Mouse (Mus musculus): Measurements from ENCODE around the gene Aldh3b2.

Aldh3b2 gene

DNA sequence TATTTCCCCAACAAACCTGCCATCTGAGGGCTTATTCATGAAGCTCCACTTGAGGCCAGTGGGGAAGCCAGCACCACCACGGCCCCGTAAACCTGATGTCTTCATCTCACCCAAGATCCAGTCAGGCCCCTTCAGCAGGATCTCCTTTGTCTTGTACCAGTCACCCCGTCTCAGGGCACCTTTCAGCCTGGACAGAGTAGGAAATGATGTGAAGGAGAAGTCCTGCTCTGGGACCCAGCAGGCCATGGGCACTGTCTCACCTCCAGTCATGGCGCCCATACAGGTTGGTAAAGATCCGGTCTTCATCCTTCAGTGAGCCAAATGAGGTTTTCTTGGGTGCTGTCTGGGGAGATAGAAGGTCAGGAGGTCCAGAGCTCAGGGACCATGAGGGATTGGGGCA, 39.0 kb downstream of the Aldh3b2 start:
- no peak for DNase-seq (ENCODE audit: low read depth, low spot score)

DNA sequence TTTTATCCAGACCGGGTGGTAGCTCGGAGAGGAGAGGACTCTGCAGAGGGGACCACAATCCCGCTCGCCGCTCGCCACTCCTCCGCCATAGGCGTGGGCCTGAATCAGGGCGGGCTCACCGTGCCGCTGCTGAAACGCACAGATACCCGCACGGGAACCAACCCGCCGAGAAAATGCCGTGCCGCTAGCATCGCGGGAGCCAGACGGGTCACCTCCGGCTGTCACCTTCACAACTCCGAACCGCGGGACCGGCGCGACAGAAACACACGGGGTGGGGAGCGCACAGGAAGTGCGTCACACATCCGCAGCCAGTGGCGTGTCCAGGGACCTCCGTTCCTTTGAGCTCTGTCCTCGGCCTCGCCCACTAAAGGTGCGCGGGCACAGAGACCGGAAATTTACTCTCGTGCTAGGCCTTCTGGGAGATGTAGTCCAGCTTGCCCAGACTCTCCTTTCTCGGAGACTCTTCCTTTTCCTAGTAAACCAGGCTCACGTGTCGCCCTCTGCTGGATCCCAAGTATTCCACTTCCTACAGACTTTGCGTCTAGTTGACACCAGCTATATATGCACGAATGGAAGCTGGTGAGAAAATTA, 40.4 kb downstream of the Aldh3b2 start, which contains the start of gene Ndufv1:
Gene Ndufv1, minus strand, starts transcription at position 375 of the 591 bp plus-strand sequence.
- DNase-seq (ENCODE audit: low read depth, low spot score) = peak; percentile 97

DNA sequence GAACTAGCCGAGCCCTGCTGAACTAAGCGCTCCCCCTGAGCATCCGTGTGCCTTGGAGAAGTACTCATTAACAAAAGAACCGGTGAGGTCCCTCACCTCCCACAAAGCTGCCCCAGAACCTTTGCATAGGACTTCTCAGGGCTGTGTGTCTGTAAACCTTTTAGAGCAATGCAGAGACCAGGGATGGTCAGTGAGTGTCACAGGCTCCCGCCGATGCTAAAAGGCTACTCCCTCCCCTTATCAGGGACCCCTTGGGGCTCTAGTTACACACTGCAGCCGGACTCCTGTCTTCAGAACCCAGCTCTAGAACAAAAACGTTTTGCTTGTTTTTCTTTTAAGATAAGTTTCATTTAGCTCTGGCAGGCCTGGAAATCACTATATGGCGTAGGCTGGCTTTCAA, 40.9 kb downstream of the Aldh3b2 start:
- no peak for DNase-seq (ENCODE audit: low read depth, low spot score)

DNA sequence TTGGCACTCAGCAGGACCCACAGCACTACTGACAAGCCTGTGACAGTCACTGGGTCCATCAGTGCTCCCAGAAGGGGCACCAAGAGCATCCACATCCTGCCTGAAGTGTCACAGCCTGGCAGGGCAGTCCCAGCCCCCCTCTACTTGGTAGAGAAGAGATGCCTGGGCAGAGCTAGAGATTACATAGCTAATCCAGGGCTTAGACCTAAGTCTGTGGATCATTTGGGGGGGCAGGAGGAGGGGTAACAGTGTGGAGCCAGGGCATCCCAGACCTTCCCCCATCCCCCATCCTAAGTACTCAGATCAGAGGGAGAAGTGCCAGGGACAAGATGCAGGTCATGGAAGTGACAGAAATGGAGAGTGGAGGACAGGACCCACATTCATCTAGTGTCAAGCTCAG, 42.7 kb downstream of the Aldh3b2 start:
- no peak for DNase-seq (ENCODE audit: low read depth, low spot score)

DNA sequence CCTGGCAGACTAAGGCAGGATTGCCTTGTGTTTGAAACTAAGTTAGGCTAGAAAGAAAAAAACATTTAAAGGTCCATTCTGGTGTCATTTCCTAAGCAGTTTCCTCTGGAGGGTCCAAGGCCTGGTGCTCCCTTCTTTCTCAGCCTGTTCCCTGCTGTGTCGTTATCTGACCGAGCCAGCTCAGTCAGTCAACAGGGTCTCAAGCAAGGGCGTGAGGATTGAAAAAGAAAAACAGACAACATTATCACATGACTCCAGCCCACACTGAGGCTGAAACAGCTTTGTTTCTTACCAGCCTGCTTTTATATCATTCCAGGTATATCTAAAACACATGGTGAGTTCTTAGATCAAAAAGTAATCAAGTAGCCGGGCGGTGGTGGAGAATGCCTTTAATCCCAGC, 43.5 kb downstream of the Aldh3b2 start:
- no peak for DNase-seq (ENCODE audit: low read depth, low spot score)

DNA sequence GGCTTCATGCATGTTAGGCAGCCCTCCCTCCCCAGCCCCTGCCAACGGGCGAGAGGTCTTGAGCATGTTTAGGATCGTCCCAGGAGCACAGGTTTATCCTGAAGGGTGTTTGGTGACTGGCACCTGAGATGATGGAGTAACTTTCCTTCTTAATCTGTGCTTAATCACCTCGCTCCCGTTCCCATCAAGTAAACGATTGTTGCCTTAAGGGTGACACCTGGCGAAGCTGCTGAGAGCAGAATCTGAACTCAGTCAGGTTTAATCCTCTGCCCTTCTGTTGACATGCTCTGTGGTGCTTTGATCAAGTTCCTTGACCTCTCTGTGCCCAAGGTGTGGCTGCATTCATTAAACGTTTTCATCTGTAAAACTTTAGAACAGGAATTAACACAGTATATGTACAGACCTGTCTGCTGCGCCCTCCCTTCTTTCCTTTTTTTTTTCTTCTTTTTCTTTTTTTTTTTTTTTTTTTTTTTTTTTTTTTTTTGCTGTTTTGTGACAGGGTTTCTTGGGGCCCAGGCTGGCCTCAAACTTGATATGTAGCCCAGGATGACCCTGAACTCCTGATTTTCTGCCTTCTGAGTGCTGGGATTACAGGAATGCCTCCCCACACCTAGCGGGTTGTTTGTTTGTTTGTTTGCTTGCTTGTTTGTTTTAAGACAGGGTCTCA, 45.9 kb downstream of the Aldh3b2 start:
- DNase-seq (ENCODE audit: low read depth, low spot score) = no peak

DNA sequence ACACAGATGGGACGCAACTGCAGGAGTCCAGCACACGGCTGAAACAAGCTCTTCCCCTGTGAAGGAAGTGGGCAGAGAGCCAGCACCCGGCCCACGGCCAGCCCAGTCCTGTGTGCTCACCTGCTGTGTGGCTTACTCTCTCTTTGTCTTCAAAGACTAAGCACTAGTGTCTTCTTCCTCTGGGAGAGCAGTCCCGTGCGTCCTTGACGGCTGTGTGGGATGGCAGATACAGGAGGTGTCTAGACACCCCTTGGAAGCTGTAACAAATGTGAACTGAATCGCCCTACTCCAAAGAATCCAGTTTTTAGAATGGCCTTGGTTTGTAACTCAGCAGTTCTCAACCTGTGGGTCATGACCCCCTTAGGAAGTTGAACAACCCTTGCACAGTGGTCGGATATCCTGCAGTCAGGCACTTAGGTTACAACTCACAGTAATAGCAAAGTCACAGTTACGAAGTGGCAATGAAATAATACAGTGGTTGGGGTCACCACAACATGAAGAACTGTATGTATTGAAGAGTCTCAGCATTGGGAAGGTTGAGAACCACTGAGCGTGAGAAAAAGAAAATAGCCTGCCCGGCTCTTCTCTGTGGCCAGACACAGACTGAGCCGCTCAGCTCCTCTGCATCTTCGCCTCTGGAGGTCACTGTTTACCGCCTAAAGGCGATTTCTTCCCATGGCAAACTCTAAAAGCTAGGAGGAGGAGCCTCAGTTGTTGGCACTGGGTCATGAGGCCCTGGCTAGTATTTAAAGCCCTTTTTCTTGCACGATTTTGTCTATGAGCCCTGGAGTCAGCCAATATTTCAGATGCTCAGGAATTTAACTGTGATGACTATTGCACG, 46.8 kb downstream of the Aldh3b2 start:
- peak; percentile 63 for DNase-seq (ENCODE audit: low read depth, low spot score)

GRCm38 (mm10) chr19:4023185-4023584, 51.1 kb downstream of the Aldh3b2 start:
- no peak for DNase-seq (ENCODE audit: low read depth, low spot score)

DNA sequence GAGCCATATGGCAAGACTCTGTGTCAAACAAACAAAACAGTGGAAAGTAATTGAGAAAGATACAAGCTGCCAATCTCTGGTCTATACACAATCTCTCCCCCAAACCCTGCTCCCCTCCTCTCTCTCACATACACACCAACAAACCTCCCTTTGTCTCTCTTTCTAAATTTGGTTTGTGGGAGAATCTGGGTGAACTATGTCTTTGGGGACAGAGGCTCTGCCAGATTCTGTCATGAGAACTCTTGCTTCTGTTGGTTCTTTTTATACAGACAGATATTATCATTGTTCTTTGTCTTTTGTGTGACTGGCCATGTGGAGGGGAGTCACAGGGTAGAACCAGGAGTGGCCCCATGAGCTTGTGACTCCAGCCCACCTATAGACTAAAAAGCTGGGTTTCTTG, 55.4 kb downstream of the Aldh3b2 start:
- no peak for DNase-seq (ENCODE audit: low read depth, low spot score)
